Mouse (Mus musculus): ENCODE measurements around the gene Nufip2. TPM values are rescaled to one million over a fixed set of nuclear protein-coding genes. Genes with fewer than 3 reads are reported as not detected.

Gene Nufip2
- polyA plus RNA-seq, 1 experiment from 2014 or later, result 4.0 TPM

- H3K27me3 ChIP-seq, result no peaks in the 10 kb centered on the region
- no peak overlapping the region for H3K27ac ChIP-seq
- H3K36me3 ChIP-seq, result no peaks in the 10 kb centered on the region
- no peak overlapping the region for H3K4me3 ChIP-seq (replicated peaks)
- no peak overlapping the region for H3K9ac ChIP-seq
- no peak for ATAC-seq (replicated peaks; ENCODE audit: low FRiP score)
- H3K4me1 ChIP-seq, result no peaks in the 10 kb centered on the region
- no peak overlapping the region for H3K4me2 ChIP-seq
- 0 out of 2 replicates have a peak, but pooled peaks cover 6% of the 10 kb centered on the region for H3K9me3 ChIP-seq (replicated peaks)
- WGBS, result 65% methylated on average over 4 of the region's 4 CpGs
Measured at GRCm38 (mm10) chr11:77673428-77673991, 12.4 kb upstream of the Nufip2 start.

- Histone ChIP-seq H3K4me3 (replicated peaks) (no peak overlapping the region), H3K27me3 (no peaks in the 10 kb centered on the region), H3K9me3 (replicated peaks) (no peaks in the 10 kb centered on the region), H3K4me1 (0 out of 2 replicates have a peak, but pooled peaks cover 2% of the 10 kb centered on the region), H3K36me3 (no peaks in the 10 kb centered on the region), H3K4me2 (no peak overlapping the region), H3K27ac (no peak overlapping the region), H3K9ac (no peak overlapping the region)
- WGBS, result 16% methylated on average over 2 of the region's 2 CpGs
- ATAC-seq (replicated peaks; ENCODE audit: low FRiP score), result no peak
Measured at GRCm38 (mm10) chr11:77680018-77680417, 5.9 kb upstream of the Nufip2 start.

GRCm38 (mm10) chr11:77684896-77685295 lies 1.1 kb upstream of the Nufip2 start:
- H3K27ac ChIP-seq, result no peak overlapping the region
- no peak overlapping the region for H3K4me2 ChIP-seq
- no peak for ATAC-seq (replicated peaks; ENCODE audit: low FRiP score)
- 77% methylated on average over 2 of the region's 2 CpGs for WGBS
- H3K36me3 ChIP-seq, result peaks cover under 1% of the 10 kb centered on the region
- H3K9ac ChIP-seq, result no peak overlapping the region
- no peak overlapping the region for H3K4me3 ChIP-seq (replicated peaks)
- H3K27me3 ChIP-seq, result no peaks in the 10 kb centered on the region
- no peaks in the 10 kb centered on the region for H3K9me3 ChIP-seq (replicated peaks)
- H3K4me1 ChIP-seq, result peaks cover 8% of the 10 kb centered on the region

DNA sequence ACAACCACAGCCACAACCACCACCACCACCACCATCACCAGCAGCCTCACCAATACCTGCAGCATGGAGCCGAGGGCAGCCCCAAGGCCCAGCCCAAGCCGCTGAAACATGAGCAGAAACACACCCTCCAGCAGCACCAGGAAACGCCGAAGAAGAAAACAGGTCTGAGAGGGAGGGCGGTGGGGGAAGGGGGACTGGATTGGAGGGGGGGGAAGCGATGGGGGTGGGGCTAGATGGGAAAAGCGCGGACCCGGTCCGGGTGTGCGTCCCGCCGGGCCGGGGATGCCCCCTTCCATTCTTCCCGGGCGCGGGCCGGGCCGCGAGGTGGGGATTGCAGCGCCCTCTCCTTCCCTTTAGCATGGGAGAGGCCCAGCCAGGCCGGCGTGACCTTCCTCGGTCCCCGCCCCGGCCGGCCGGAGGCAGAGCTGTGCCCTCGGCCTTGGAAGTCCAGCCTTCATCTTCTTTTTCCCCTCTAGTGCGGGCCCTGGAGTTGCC lies 438 bp downstream of the Nufip2 start:
- Histone ChIP-seq H3K4me1 (peaks cover 8% of the 10 kb centered on the region), H3K9ac (peak overlapping the region; percentile 94), H3K27ac (peak overlapping the region; percentile 99), H3K27me3 (no peaks in the 10 kb centered on the region), H3K4me2 (peak overlapping the region; percentile 60), H3K36me3 (peaks cover 14% of the 10 kb centered on the region), H3K4me3 (replicated peaks) (peak overlapping the region; percentile 100), H3K9me3 (replicated peaks) (no peaks in the 10 kb centered on the region)
- 1% methylated on average over 25 of the region's 30 CpGs for WGBS
- ATAC-seq (replicated peaks; ENCODE audit: low FRiP score), result peak; percentile 40

- peak; percentile 37 for ATAC-seq (replicated peaks; ENCODE audit: low FRiP score)
- peak overlapping the region; percentile 94 for H3K9ac ChIP-seq
- WGBS, result under 1% methylated on average over 46 of the region's 76 CpGs
- peaks cover 8% of the 10 kb centered on the region for H3K4me1 ChIP-seq
- no peaks in the 10 kb centered on the region for H3K9me3 ChIP-seq (replicated peaks)
- H3K27me3 ChIP-seq, result no peaks in the 10 kb centered on the region
- H3K27ac ChIP-seq, result peak overlapping the region; percentile 99
- peak overlapping the region; percentile 100 for H3K4me3 ChIP-seq (replicated peaks)
- H3K36me3 ChIP-seq, result peaks cover 20% of the 10 kb centered on the region
- peak overlapping the region; percentile 60 for H3K4me2 ChIP-seq
Measured at GRCm38 (mm10) chr11:77686841-77687540, 1.0 kb downstream of the Nufip2 start.

DNA sequence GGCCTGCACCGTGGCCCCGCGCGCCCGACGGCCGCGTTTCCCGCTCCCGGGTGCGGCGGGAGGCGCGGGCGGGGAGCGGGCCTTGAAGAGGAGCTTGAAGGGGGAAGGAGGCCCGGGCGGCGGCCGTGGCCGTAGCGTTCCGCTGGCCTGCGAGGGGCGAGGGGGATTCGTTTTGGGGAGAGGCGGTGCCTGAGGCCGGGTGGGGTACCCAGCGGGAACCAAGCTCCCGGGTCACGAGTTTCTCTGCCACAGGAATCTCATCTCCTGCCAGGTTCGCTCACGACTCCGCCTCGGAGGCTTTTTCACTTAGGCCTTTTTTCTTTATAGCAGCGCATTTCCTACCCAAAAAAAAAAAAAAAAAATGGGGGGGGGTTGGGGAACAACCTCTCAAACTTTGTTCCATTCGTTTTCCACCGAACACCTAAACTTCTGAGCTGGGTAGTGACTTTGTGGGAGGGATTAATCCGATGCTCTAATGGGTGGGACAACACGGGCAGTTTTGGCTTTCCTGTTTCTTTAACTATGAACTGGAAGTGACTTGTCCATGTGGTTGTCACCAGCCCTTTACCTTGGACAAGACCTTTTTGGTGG lies 1.7 kb downstream of the Nufip2 start:
- Histone ChIP-seq H3K4me3 (replicated peaks) (peak overlapping the region; percentile 100), H3K27me3 (no peaks in the 10 kb centered on the region), H3K27ac (peak overlapping the region; percentile 99), H3K9ac (peak overlapping the region; percentile 94), H3K4me2 (peak overlapping the region; percentile 60), H3K36me3 (peaks cover 26% of the 10 kb centered on the region), H3K9me3 (replicated peaks) (no peaks in the 10 kb centered on the region), H3K4me1 (peaks cover 8% of the 10 kb centered on the region)
- ATAC-seq (replicated peaks; ENCODE audit: low FRiP score), result 0 out of 2 replicates have a peak, but pooled peaks have one; percentile 0
- WGBS, result under 1% methylated on average over 32 of the region's 40 CpGs

- WGBS, result 91% methylated on average over 3 of the region's 3 CpGs
- H3K4me3 ChIP-seq (replicated peaks), result no peak overlapping the region
- peaks cover 67% of the 10 kb centered on the region for H3K36me3 ChIP-seq
- H3K27ac ChIP-seq, result no peak overlapping the region
- no peaks in the 10 kb centered on the region for H3K27me3 ChIP-seq
- no peak for ATAC-seq (replicated peaks; ENCODE audit: low FRiP score)
- no peaks in the 10 kb centered on the region for H3K9me3 ChIP-seq (replicated peaks)
- peaks cover 10% of the 10 kb centered on the region for H3K4me1 ChIP-seq
- H3K9ac ChIP-seq, result no peak overlapping the region
- H3K4me2 ChIP-seq, result no peak overlapping the region
Measured at GRCm38 (mm10) chr11:77693026-77693425, 7.1 kb downstream of the Nufip2 start.

DNA sequence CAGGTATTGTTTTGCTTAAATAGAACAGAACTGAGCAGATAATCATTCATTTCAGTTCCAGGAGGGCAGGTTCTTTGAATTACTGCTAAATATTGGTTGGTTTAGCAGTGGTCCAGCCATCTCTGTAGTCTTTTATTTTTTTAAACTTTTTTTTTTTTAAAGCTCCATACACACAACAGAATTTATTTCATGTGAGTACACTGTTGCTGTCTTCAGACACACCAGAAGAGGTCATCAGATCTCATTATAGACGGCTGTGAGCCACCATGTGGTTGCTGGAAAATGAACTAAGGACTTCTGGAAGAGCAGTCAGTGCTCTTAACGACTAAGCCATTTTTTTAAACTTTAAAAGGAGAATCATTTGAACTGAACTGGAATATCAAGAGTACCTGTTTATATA lies 11.3 kb downstream of the Nufip2 start:
- no peak overlapping the region for H3K4me3 ChIP-seq (replicated peaks)
- no peak overlapping the region for H3K27ac ChIP-seq
- H3K36me3 ChIP-seq, result peaks cover 75% of the 10 kb centered on the region
- no peaks in the 10 kb centered on the region for H3K9me3 ChIP-seq (replicated peaks)
- ATAC-seq (replicated peaks; ENCODE audit: low FRiP score), result no peak
- peaks cover 5% of the 10 kb centered on the region; the same call in 1 of the 2 replicates for H3K4me1 ChIP-seq
- H3K9ac ChIP-seq, result no peak overlapping the region
- H3K4me2 ChIP-seq, result no peak overlapping the region
- 64% methylated on average over 2 of the region's 2 CpGs for WGBS
- no peaks in the 10 kb centered on the region for H3K27me3 ChIP-seq

- no peaks in the 10 kb centered on the region for H3K9me3 ChIP-seq (replicated peaks)
- WGBS, result 95% methylated on average over 3 of the region's 3 CpGs
- H3K27me3 ChIP-seq, result no peaks in the 10 kb centered on the region
- no peak overlapping the region for H3K27ac ChIP-seq
- H3K9ac ChIP-seq, result no peak overlapping the region
- H3K4me2 ChIP-seq, result no peak overlapping the region
- no peak for ATAC-seq (replicated peaks; ENCODE audit: low FRiP score)
- H3K36me3 ChIP-seq, result peaks cover 75% of the 10 kb centered on the region
- no peaks in the 10 kb centered on the region for H3K4me1 ChIP-seq
- no peak overlapping the region for H3K4me3 ChIP-seq (replicated peaks)
Measured at GRCm38 (mm10) chr11:77705920-77706319, 20.0 kb downstream of the Nufip2 start.

- H3K4me1 ChIP-seq, result no peaks in the 10 kb centered on the region
- ATAC-seq (replicated peaks; ENCODE audit: low FRiP score), result no peak
- no peak overlapping the region for H3K4me3 ChIP-seq (replicated peaks)
- H3K36me3 ChIP-seq, result peaks cover 70% of the 10 kb centered on the region
- H3K27ac ChIP-seq, result no peak overlapping the region
- H3K4me2 ChIP-seq, result no peak overlapping the region
- H3K9me3 ChIP-seq (replicated peaks), result no peaks in the 10 kb centered on the region
- H3K9ac ChIP-seq, result no peak overlapping the region
- 72% methylated on average over 3 of the region's 3 CpGs for WGBS
- H3K27me3 ChIP-seq, result no peaks in the 10 kb centered on the region
Measured at GRCm38 (mm10) chr11:77709039-77709438, 23.1 kb downstream of the Nufip2 start.

- Histone ChIP-seq H3K4me3 (replicated peaks) (no peak overlapping the region), H3K4me1 (no peaks in the 10 kb centered on the region), H3K9me3 (replicated peaks) (no peaks in the 10 kb centered on the region), H3K9ac (no peak overlapping the region), H3K4me2 (no peak overlapping the region), H3K27me3 (no peaks in the 10 kb centered on the region), H3K36me3 (peaks cover 47% of the 10 kb centered on the region), H3K27ac (no peak overlapping the region)
- 87% methylated on average over 3 of the region's 3 CpGs for WGBS
- ATAC-seq (replicated peaks; ENCODE audit: low FRiP score), result no peak
Measured at GRCm38 (mm10) chr11:77713736-77714135, 27.8 kb downstream of the Nufip2 start.

GRCm38 (mm10) chr11:77719055-77719454 lies 33.1 kb downstream of the Nufip2 start:
- H3K27me3 ChIP-seq, result no peaks in the 10 kb centered on the region
- H3K4me3 ChIP-seq (replicated peaks), result no peak overlapping the region
- no peak overlapping the region for H3K27ac ChIP-seq
- no peaks in the 10 kb centered on the region for H3K4me1 ChIP-seq
- 88% methylated on average over 2 of the region's 2 CpGs for WGBS
- ATAC-seq (replicated peaks; ENCODE audit: low FRiP score), result no peak
- no peaks in the 10 kb centered on the region for H3K9me3 ChIP-seq (replicated peaks)
- H3K36me3 ChIP-seq, result peaks cover 13% of the 10 kb centered on the region
- H3K4me2 ChIP-seq, result no peak overlapping the region
- no peak overlapping the region for H3K9ac ChIP-seq
